Mouse (Mus musculus) G1E (cell line): Measurements from ENCODE around the gene Cadm1.

Experiments
- CTCF ChIP-seq: IDR thresholded peaks from 2 replicates; pipeline ENCODE4 v1.5.1; 2012; ENCODE audit warnings: low read depth, low read length, inconsistent platforms, mixed read lengths
- GATA1 ChIP-seq: IDR thresholded peaks from 2 replicates; pipeline ENCODE4 v1.6.1; 2012; ENCODE audit warnings: borderline replicate concordance, low read length, inconsistent platforms, mixed read lengths
- GATA2 ChIP-seq: IDR thresholded peaks from 2 replicates; pipeline ENCODE4 v1.6.1; 2012; ENCODE audit warnings: low read depth, low read length, inconsistent platforms, borderline replicate concordance
- POLR2AphosphoS5 ChIP-seq: IDR thresholded peaks from 2 replicates; pipeline ENCODE4 v1.6.1; 2012; ENCODE audit warnings: low read depth, low read length, inconsistent platforms; ENCODE audit not compliant: insufficient replicate concordance
- TAL1 ChIP-seq: conservative IDR thresholded peaks from 2 replicates; pipeline ENCODE4 v1.6.1; 2012; ENCODE audit warnings: low read depth, low read length, inconsistent platforms, mixed read lengths

- TF ChIP-seq CTCF (no peak), GATA1 (no peak), POLR2AphosphoS5 (no peak), TAL1 (no peak), GATA2 (no peak)
These were observed 229.8 kb downstream of the Cadm1 start for GRCm38 (mm10) chr9:47759807-47760206.
